Mouse (Mus musculus) neural tube, embryonic 13.5 days (tissue): ENCODE measurements at regions not wholly inside any gene's neighbourhood (a gene's known extent, or its start where the extent isn't known, plus 50 kb on each side); places are given as distances from the start of the nearest gene placed in this dataset.
A peak's percentile ranks its signal among the peaks of the same experiment; 100 is the strongest.

Experiments used
- ATAC-seq: fragments of 200-750 bp; cut with Nextera tagmentation; 2 replicates; pipeline ENCODE4 v1.8.0; 2017; ENCODE audit warnings: low read depth, mild to moderate bottlenecking, moderate TSS enrichment, moderate library complexity
- H3K27ac ChIP-seq: fragments of 300-500 bp; sonication (generic); replicated peaks from 2 replicates; pipeline ENCODE4 v1.5.1; 2015; ENCODE audit warnings: moderate library complexity, mild to moderate bottlenecking, inconsistent platforms
- H3K27me3 ChIP-seq: fragments of 300-500 bp; sonication (generic); 2 replicates; pipeline ENCODE4 v1.6.1; 2015; ENCODE audit warnings: mild to moderate bottlenecking, inconsistent platforms
- H3K36me3 ChIP-seq: fragments of 300-500 bp; sonication (generic); 2 replicates; pipeline ENCODE4 v1.6.1; 2015; ENCODE audit warnings: mild to moderate bottlenecking, inconsistent platforms
- H3K4me1 ChIP-seq: fragments of 300-500 bp; sonication (generic); replicated peaks from 2 replicates; pipeline ENCODE4 v1.6.1; 2015; ENCODE audit warnings: inconsistent platforms
- H3K4me2 ChIP-seq: fragments of 300-500 bp; sonication (generic); 2 replicates; pipeline ENCODE4 v1.6.1; 2015; ENCODE audit warnings: inconsistent platforms, mild to moderate bottlenecking, moderate library complexity
- H3K4me3 ChIP-seq: fragments of 300-500 bp; sonication (generic); 2 replicates; pipeline ENCODE4 v1.5.1; 2015; ENCODE audit warnings: mild to moderate bottlenecking, inconsistent platforms
- H3K9ac ChIP-seq: fragments of 300-500 bp; sonication (generic); 2 replicates; pipeline ENCODE4 v1.6.1; 2015; ENCODE audit warnings: moderate library complexity, mild to moderate bottlenecking, inconsistent platforms
- H3K9me3 ChIP-seq: fragments of 300-500 bp; sonication (generic); 2 replicates; pipeline ENCODE4 v1.6.1; 2016; ENCODE audit warnings: inconsistent platforms
- WGBS: fragments of 180-500 bp; shearing (Covaris S2); methylation state at CpG from one replicate; pipeline ENCODE4 v1.1.7; 2015; 5-methylcytosine and 5-hydroxymethylcytosine counted together

GRCm38 (mm10) chr16:78877941-78878340 lies 52.8 kb upstream of the Chodl start:
- H3K9me3 ChIP-seq, result no peaks in the 10 kb centered on the region
- no peak overlapping the region for H3K4me3 ChIP-seq
- no peak overlapping the region for H3K27ac ChIP-seq
- H3K27me3 ChIP-seq, result no peaks in the 10 kb centered on the region
- no peak overlapping the region for H3K9ac ChIP-seq
- no peak overlapping the region for H3K4me2 ChIP-seq
- no peaks in the 10 kb centered on the region for H3K4me1 ChIP-seq
- H3K36me3 ChIP-seq, result no peaks in the 10 kb centered on the region
- WGBS, result 80% methylated on average over 1 of the region's 1 CpGs
- no peak for ATAC-seq

DNA sequence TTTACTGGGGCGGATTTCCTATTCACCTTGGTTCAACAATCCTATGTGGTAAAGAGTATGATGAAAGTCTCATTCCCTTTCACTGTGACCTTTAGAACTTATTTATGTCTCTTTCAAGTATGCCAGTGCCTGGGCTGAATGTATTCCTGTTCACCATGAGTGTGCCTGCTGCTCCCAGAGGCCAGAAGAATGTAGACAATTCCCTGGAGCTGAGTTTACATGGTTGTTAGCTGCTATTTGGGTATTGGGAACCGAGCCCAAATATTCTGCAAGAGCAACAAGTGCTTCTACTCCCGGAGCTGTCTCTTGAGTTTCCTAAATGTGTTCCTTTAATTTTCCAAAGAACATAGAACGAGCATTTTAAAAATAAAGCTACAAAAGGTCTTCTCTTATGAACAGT lies 71.7 kb upstream of the Chodl start:
- H3K27ac ChIP-seq, result no peak overlapping the region
- H3K9ac ChIP-seq, result no peak overlapping the region
- 81% methylated on average over 4 of the region's 4 CpGs for WGBS
- H3K36me3 ChIP-seq, result no peaks in the 10 kb centered on the region
- no peak for ATAC-seq
- H3K4me2 ChIP-seq, result no peak overlapping the region
- no peak overlapping the region for H3K4me3 ChIP-seq
- no peaks in the 10 kb centered on the region for H3K4me1 ChIP-seq
- H3K9me3 ChIP-seq, result no peaks in the 10 kb centered on the region
- H3K27me3 ChIP-seq, result no peaks in the 10 kb centered on the region

DNA sequence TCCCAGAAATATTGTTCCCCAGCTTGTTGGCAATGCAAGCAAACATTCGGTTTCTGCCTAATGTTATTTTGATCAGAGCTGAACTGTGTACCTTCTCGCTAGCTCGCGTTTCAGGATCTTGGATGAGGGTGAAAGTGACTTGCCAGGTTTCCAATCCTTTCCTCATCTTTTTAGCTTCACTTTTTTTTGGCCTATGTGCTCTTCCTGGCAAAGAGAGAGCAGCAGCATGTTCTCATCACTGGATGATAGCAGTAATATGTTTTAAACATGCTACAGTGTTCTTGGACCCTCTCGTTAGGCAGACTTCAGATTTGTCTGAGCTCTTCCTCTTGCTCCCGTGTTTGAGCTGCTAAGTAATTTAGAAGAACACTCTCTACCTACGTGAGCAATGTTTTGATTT lies 99.8 kb upstream of the Chodl start:
- ATAC-seq, result no peak
- H3K4me3 ChIP-seq, result no peak overlapping the region
- H3K4me2 ChIP-seq, result no peak overlapping the region
- 82% methylated on average over 7 of the region's 7 CpGs for WGBS
- H3K4me1 ChIP-seq, result peaks cover 5% of the 10 kb centered on the region; the same call in 1 of the 2 replicates
- H3K9me3 ChIP-seq, result no peaks in the 10 kb centered on the region
- no peaks in the 10 kb centered on the region for H3K36me3 ChIP-seq
- H3K27me3 ChIP-seq, result no peaks in the 10 kb centered on the region
- no peak overlapping the region for H3K9ac ChIP-seq
- no peak overlapping the region for H3K27ac ChIP-seq

DNA sequence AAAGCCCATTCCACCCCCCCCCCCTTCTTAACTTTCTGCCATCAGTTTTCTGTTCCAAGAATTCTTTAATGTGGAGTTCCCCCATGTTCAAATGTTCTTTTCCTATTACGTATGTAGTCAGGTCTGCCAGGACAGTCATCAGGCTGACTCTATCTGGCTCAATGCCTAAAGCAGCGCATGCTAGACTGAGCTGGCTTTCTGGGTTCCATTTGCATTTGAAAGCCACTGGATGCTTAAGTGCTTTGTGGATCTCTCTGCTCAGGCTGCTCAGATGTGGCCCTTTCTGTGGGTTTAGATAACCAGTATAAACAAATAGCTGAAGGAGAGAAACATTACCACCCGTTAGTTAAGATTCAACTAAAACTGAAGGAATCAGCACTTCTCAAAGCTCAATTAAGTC lies 103.0 kb upstream of the Chodl start:
- Histone ChIP-seq H3K9me3 (no peaks in the 10 kb centered on the region), H3K4me3 (no peak overlapping the region), H3K4me1 (peaks cover 5% of the 10 kb centered on the region; the same call in 1 of the 2 replicates), H3K36me3 (no peaks in the 10 kb centered on the region), H3K9ac (no peak overlapping the region), H3K4me2 (no peak overlapping the region), H3K27ac (no peak overlapping the region), H3K27me3 (no peaks in the 10 kb centered on the region)
- ATAC-seq, result peak; percentile 88
- 17% methylated on average over 3 of the region's 3 CpGs for WGBS

GRCm38 (mm10) chr16:78790064-78790463 lies 140.7 kb upstream of the Chodl start:
- no peaks in the 10 kb centered on the region for H3K4me1 ChIP-seq
- no peak overlapping the region for H3K4me3 ChIP-seq
- H3K9ac ChIP-seq, result no peak overlapping the region
- no peak overlapping the region for H3K27ac ChIP-seq
- no peak overlapping the region for H3K4me2 ChIP-seq
- H3K36me3 ChIP-seq, result no peaks in the 10 kb centered on the region
- H3K27me3 ChIP-seq, result no peaks in the 10 kb centered on the region
- ATAC-seq, result no peak
- no peaks in the 10 kb centered on the region for H3K9me3 ChIP-seq
- WGBS, result 86% methylated on average over 2 of the region's 2 CpGs

GRCm38 (mm10) chr16:78759226-78759625 lies 171.5 kb upstream of the Chodl start:
- no peak for ATAC-seq
- Histone ChIP-seq H3K9ac (no peak overlapping the region), H3K27ac (no peak overlapping the region), H3K4me3 (no peak overlapping the region), H3K36me3 (no peaks in the 10 kb centered on the region), H3K4me1 (no peaks in the 10 kb centered on the region), H3K9me3 (no peaks in the 10 kb centered on the region), H3K4me2 (no peak overlapping the region), H3K27me3 (no peaks in the 10 kb centered on the region)

DNA sequence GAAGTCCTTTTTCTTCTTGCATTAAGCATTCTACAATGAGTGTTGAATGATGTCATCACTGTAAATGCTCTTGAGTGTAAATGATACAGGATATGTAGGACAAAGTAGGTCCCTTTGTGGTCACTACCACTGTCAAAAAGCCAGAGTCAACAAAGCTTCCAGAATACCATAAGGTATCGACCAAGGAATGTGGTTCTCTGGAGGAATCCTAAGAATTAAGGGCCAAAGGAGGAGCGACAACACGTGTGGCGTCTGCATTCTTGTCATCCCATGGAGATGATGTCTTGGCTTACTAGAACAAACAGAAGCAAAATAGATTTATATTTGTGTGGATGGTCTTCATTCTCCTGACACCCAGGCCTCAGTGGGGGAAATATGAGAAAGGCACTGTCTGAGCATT lies 161.4 kb upstream of the D16Ertd472e start:
- ATAC-seq, result no peak
- H3K9ac ChIP-seq, result no peak overlapping the region
- no peak overlapping the region for H3K4me2 ChIP-seq
- no peaks in the 10 kb centered on the region for H3K36me3 ChIP-seq
- no peaks in the 10 kb centered on the region for H3K9me3 ChIP-seq
- H3K4me1 ChIP-seq, result no peaks in the 10 kb centered on the region
- H3K27ac ChIP-seq, result no peak overlapping the region
- no peaks in the 10 kb centered on the region for H3K27me3 ChIP-seq
- H3K4me3 ChIP-seq, result no peak overlapping the region
- 86% methylated on average over 4 of the region's 4 CpGs for WGBS

DNA sequence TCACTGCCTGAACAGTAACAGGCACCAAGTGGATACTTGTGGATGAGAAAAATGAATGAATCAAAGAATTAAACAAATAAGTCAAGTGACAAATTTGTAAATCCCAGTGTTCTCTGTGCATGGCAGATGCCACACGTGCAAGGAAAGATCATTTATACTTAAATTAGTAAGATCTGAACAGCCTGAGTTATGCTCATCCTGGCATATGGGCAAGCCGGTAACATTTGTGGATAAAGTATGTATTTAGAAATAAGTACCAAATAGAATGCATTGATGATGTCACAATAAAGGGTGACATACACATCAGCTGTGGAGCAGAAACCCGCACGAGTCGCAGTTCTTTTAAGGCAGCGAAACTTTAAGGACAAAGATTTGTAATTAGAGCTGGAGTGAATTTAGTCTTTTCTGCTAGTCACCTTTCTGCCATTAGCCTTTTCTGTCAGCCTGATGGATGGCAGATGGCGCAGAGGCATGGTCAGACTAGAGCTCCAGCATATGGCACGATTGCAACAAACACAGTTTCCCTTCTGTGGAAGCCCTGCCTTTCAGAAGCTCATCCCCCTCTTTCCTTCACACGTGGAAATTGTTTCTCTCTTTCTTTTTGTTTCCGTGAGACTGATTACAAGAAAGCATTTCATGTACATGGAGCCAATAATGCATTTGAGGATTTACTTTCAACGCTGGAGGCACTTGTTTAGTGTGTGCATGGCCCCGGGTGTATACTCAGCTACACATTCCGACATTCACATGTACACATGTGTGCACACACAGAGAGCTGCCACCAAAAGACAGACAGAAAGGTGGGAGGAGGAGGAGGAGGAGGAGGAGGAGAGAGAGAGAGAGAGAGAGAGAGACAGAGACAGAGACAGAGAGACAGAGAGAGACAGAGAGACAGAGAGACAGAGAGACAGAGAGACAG lies 154.3 kb upstream of the D16Ertd472e start:
- no peak for ATAC-seq
- no peaks in the 10 kb centered on the region for H3K36me3 ChIP-seq
- no peak overlapping the region for H3K4me2 ChIP-seq
- WGBS, result 80% methylated on average over 13 of the region's 13 CpGs
- no peak overlapping the region for H3K4me3 ChIP-seq
- no peak overlapping the region for H3K27ac ChIP-seq
- H3K9me3 ChIP-seq, result no peaks in the 10 kb centered on the region
- H3K4me1 ChIP-seq, result no peaks in the 10 kb centered on the region
- H3K9ac ChIP-seq, result no peak overlapping the region
- H3K27me3 ChIP-seq, result no peaks in the 10 kb centered on the region

DNA sequence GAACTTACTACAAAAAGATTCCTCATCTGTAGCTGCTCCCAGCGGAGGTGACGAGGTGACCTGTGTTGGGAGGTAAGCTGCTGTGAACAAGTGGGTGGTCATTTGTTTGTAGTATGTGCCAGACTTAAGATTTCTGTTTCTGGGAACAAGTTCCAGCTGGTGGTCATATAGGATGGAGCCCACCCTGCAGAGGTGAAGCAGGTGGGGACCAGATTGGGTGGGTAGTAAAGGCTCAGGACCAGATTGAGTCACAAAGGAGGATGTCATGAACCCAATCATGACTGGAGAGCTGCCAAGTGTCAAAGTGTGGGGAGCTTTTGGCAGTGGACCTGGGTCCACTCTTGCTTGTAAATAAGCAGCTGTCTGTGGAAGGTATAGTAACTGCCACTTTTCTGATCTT lies 149.0 kb upstream of the D16Ertd472e start:
- 83% methylated on average over 2 of the region's 2 CpGs for WGBS
- Histone ChIP-seq H3K9ac (no peak overlapping the region), H3K27me3 (no peaks in the 10 kb centered on the region), H3K4me1 (no peaks in the 10 kb centered on the region), H3K4me2 (no peak overlapping the region), H3K27ac (no peak overlapping the region), H3K36me3 (no peaks in the 10 kb centered on the region), H3K9me3 (no peaks in the 10 kb centered on the region), H3K4me3 (no peak overlapping the region)
- ATAC-seq, result no peak

- ATAC-seq, result peak; percentile 32; the same call in 1 of the 2 replicates
- Histone ChIP-seq H3K27me3 (no peaks in the 10 kb centered on the region), H3K9me3 (no peaks in the 10 kb centered on the region), H3K4me3 (no peak overlapping the region), H3K4me1 (peaks cover 6% of the 10 kb centered on the region; the same call in 1 of the 2 replicates), H3K4me2 (no peak overlapping the region), H3K36me3 (no peaks in the 10 kb centered on the region), H3K9ac (no peak overlapping the region), H3K27ac (no peak overlapping the region)
- 52% methylated on average over 7 of the region's 7 CpGs for WGBS
These were observed 133.4 kb upstream of the D16Ertd472e start for GRCm38 (mm10) chr16:78709943-78710342.

- H3K4me2 ChIP-seq, result no peak overlapping the region
- peaks cover 6% of the 10 kb centered on the region; the same call in 1 of the 2 replicates for H3K4me1 ChIP-seq
These were observed 131.1 kb upstream of the D16Ertd472e start for GRCm38 (mm10) chr16:78707566-78707965.

GRCm38 (mm10) chr16:78707165-78707564 lies 130.7 kb upstream of the D16Ertd472e start:
- 75% methylated on average over 7 of the region's 7 CpGs for WGBS
- no peaks in the 10 kb centered on the region for H3K9me3 ChIP-seq
- peaks cover 3% of the 10 kb centered on the region; the same call in 1 of the 2 replicates for H3K4me1 ChIP-seq
- no peak overlapping the region for H3K4me2 ChIP-seq
- ATAC-seq, result no peak
- no peak overlapping the region for H3K4me3 ChIP-seq
- H3K36me3 ChIP-seq, result no peaks in the 10 kb centered on the region
- no peaks in the 10 kb centered on the region for H3K27me3 ChIP-seq
- no peak overlapping the region for H3K9ac ChIP-seq
- no peak overlapping the region for H3K27ac ChIP-seq

More at GRCm38 (mm10) chr16:78707566-78707965, 131.1 kb upstream of the D16Ertd472e start:
- no peak overlapping the region for H3K9ac ChIP-seq
- H3K9me3 ChIP-seq, result no peaks in the 10 kb centered on the region
- no peak overlapping the region for H3K4me3 ChIP-seq
- no peak overlapping the region for H3K27ac ChIP-seq
- H3K27me3 ChIP-seq, result no peaks in the 10 kb centered on the region
- H3K36me3 ChIP-seq, result no peaks in the 10 kb centered on the region
- 89% methylated on average over 4 of the region's 4 CpGs for WGBS
- ATAC-seq, result no peak
